Mouse (Mus musculus) liver, postnatal 0 days (tissue): Measurements from ENCODE around the gene Lrmda.

Experiments used
- CTCF ChIP-seq: sonication (generic); IDR thresholded peaks from 2 replicates; pipeline ENCODE4 v1.5.1; 2016; ENCODE audit warnings: antibody characterized with exemption, low read depth
- EP300 ChIP-seq: IDR thresholded peaks from 2 replicates; pipeline ENCODE4 v1.6.1; 2016; ENCODE audit warnings: antibody characterized with exemption, low read depth, mild to moderate bottlenecking

GRCm38 (mm10) chr14:22367615-22368014 is 348.1 kb downstream of the Lrmda start:
- TF ChIP-seq CTCF (no peak), EP300 (no peak)
